Mouse (Mus musculus) 3134 (cell line): Measurements from ENCODE around the gene Siglecg.

ENCODE experiments used
- DNase-seq: peaks from one replicate; pipeline ENCODE4 v3.0.0-alpha.2; 2011; ENCODE audit warnings: low spot score; ENCODE audit not compliant: insufficient read length; ENCODE audit errors: extremely low read depth

Siglecg gene

GRCm38 (mm10) chr7:43441071-43441470 lies 33.1 kb downstream of the Siglecg start:
- DNase-seq, result no peak

GRCm38 (mm10) chr7:43442684-43443083 lies 34.7 kb downstream of the Siglecg start:
- no peak for DNase-seq

GRCm38 (mm10) chr7:43443126-43443916 lies 35.3 kb downstream of the Siglecg start:
- peak; percentile 70 for DNase-seq

- DNase-seq, result peak; percentile 92
Observed at GRCm38 (mm10) chr7:43443917-43444293, 35.9 kb downstream of the Siglecg start, which contains the start of the genes Etfb and Gm45233. Gene Etfb, plus strand, starts transcription at chr7:43444083. Gene Gm45233, plus strand, starts transcription at chr7:43444128.

GRCm38 (mm10) chr7:43447801-43448200 lies 39.8 kb downstream of the Siglecg start:
- DNase-seq, result no peak

GRCm38 (mm10) chr7:43448246-43448645 lies 40.2 kb downstream of the Siglecg start:
- no peak for DNase-seq

GRCm38 (mm10) chr7:43449811-43450210 lies 41.8 kb downstream of the Siglecg start:
- no peak for DNase-seq

- no peak for DNase-seq
Observed at GRCm38 (mm10) chr7:43451726-43452125, 43.7 kb downstream of the Siglecg start.

- no peak for DNase-seq
Observed at GRCm38 (mm10) chr7:43452609-43453008, 44.6 kb downstream of the Siglecg start.

- DNase-seq, result no peak
Observed at GRCm38 (mm10) chr7:43453599-43454355, 45.8 kb downstream of the Siglecg start.

- no peak for DNase-seq
Observed at GRCm38 (mm10) chr7:43454371-43454770, 46.4 kb downstream of the Siglecg start.

- DNase-seq, result no peak
Observed at GRCm38 (mm10) chr7:43462851-43463250, 54.8 kb downstream of the Siglecg start, which contains the start of gene Vsig10l. Gene Vsig10l, plus strand, starts transcription at chr7:43463151.

GRCm38 (mm10) chr7:43463976-43464375 lies 56.0 kb downstream of the Siglecg start:
- DNase-seq, result no peak

- DNase-seq, result no peak
Observed at GRCm38 (mm10) chr7:43464864-43465343, 56.9 kb downstream of the Siglecg start.

GRCm38 (mm10) chr7:43465344-43466098 lies 57.5 kb downstream of the Siglecg start:
- DNase-seq, result no peak

- peak; percentile 69 for DNase-seq
Observed at GRCm38 (mm10) chr7:43466099-43466694, 58.2 kb downstream of the Siglecg start.
